Mouse (Mus musculus): ENCODE results near the gene Cep97.
A peak's percentile ranks its signal among the peaks of the same experiment; 100 is the strongest.
"Not testable (repeated sequence)": the region's sequence is repeated elsewhere in the genome, so short reads cannot be mapped to it uniquely, and the experiment has no call there.

The Cep97 gene

DNA sequence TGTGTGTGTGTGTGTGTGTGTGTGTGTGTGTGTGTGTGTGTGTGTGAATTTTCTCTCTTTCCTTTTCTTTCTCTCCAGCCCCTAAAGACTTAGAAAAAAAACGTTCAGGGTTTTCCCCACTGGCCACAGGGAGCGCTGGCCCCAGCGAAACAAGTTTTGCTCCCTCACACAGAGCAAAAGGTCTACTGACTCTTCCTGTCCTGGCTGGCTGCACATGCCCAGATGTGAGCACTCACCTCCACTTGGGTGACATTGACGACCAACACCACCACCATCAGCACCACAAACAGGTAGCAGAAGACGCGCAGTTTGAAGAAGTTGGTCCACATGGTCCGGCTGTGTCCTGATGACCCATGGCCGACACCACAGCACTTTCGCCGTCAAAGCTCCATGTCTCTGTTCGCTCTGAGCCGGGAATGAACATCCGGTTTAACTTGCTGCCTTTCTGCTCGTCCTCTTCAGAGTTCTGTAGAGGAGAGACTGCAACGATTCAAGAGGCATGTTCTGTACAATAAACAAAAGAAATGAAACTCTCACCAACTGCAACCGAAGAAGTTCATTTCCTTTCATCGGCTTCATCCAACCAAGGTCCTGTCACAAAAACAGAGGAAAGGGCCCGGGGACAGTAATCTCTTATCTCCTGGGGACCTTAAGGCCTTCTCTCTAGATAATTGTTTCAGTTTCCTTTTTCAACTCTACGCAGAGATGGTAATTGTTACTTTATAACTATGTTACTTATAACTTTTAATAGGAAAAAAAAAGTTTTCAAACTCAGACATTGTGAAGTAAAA, 44.1 kb downstream of the Cep97 start:
- no peak for DNase-seq (ENCODE audit: low read depth, low spot score)

DNA sequence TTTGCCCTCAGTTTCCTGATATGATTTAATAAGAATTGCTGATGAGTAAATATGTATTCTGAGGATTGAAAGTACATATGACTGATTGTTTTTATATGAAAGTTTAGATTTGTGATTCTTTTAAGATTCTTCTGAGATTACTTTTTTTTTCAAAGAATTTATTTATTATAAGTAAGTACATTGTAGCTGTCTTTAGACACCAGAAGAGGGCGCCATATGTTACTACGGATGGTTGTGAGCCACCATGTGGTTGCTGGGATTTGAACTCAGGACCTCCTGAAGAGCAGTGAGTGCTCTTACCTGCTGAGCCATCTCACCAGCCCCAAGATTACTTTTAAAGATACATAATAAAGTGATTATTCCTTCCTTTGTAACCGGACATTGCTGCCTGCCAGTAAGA, 45.2 kb downstream of the Cep97 start:
- DNase-seq (ENCODE audit: low read depth, low spot score): peak; percentile 43

DNA sequence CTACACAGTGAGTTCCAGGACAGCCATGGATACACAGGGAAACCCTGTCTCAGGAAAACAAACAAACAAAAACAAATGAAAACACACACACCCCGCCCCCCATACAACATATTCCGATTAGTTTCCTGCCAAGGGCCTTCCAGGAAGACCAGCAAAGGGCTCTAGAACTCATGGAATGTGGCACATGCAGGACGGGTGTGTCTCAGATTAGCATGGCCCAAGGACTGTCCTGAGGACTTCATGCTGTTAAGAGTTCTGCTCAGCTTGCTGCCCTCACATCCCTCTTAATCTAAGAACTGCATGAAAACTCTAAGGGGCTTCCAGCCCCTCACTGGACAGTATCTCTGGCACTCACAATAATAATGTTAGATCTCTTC, 46.1 kb downstream of the Cep97 start:
- DNase-seq (ENCODE audit: low read depth, low spot score): peak; percentile 88

DNA sequence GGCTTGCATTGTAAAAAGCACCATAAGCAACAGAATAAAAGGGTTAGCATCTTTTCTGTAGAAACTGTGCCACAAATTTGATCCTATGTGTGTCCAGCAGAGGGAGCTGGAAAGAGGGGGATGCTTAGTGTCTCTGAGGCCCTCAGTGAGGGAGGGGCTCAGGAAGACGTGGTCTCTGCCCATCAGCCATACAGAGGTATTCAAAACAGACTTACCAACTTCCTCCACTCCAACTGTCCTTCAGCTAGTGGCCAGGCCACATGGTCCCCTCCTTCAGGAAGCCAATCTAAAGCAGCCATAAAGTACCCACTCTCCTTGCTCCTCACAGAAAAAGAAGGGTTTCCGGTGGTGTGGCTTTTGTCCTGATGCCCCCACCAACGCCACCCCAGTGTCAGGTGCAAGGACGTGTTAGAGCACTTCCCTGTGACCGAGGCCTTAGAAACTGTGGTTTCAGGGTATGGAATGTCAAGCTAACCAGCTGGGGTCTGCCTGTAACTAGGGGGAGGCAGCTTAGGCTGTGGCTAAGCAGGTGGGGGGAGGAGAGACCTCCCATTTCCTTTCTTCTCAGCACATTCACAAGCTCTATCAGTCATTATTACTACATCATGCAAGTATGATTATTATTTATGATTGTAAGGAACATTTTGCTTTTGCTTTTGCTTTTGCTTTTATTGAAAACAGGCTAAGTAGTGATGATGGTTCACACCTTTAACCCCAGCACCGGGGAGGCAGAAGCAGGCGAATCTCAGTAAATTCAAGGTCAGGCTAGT, 46.7 kb downstream of the Cep97 start:
- peak; percentile 78 for DNase-seq (ENCODE audit: low read depth, low spot score)

DNA sequence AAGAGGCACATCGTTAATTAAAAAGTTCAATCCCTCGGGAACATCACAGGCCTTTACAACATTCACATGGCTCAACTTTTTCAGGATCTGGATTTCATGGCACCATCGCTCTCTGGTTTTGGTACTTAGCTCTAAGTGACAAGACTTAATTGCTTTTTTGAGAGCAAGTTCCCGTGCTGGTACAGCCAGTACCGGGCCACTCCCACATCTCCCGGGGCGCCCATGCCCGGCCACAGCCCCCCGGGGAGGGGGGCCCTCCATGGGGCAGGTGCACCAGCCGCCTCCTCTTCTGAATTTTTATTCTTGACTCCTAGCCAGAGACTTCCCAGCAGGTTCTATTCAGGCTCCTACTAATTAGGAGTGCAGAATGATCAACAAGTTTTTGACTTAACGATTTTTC, 50.4 kb downstream of the Cep97 start:
- DNase-seq (ENCODE audit: low read depth, low spot score): no peak

DNA sequence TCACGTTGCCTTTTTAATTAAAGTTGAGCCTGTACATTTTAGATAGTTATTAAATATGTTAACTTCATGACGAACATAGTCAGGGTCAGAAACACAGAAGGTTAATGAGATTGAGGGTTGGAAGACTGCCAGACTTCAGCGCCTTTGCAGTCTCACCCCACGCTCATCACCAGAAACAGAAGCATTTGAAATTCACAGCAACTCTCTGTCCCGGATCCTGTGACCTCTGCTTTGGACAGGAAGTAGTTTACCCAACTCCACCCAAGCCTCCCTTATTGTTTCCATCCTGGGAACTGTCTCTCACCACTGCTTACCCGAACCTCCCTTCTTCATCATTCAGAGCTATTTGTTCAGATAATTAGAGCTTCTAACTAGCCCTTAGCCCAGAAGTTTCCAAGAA, 58.6 kb downstream of the Cep97 start:
- peak; percentile 54 for DNase-seq (ENCODE audit: low read depth, low spot score)

DNA sequence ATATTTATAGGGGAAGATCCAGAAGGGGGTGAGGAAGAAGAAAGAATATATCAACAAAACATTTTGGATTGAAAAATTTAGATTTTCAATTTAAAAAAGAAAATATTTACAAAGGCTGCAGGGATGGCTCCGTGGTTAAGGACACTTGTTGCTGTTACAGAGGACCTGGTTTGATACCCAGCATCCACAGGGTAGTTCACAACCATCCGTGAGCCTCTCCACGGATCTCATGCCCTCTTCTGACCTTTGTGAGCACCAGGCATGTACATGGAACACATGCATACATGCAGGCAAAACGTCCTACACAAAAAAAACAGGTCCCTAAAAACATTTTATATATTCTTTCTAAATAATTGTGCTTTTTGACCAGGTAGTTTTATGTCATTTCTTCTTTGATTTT, 70.8 kb downstream of the Cep97 start:
- DNase-seq (ENCODE audit: low read depth, low spot score): no peak

DNA sequence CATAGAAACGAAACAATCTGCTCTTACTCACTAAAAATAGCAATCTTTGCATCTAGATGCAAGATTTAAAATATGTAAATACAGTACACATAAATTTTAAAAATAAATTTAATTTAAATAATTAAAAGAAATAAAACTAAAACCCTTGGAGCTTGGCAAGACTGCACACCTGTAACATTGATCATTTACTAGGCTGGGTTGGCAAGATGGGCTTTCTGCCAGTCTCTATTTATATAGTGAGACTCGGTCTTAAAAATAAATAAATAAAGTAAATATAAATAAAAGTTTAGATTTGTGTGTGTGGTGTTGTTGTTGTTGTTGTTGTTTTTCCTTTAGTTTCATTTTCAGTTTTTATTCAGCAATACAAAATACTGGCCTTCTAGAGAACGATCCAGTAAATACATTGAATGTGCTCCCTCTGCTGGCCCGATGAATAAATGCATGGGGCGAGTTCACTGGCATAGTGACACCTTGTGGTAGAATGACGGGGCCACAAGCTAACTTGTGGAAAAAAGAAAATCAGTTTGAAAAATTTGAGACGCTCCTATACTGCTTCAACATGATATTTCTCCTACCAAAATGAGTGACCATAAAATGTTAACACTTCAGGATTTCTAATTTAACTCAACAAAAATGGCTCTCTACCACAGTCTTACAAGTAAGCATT, 71.4 kb downstream of the Cep97 start:
- peak; percentile 80 for DNase-seq (ENCODE audit: low read depth, low spot score)

DNA sequence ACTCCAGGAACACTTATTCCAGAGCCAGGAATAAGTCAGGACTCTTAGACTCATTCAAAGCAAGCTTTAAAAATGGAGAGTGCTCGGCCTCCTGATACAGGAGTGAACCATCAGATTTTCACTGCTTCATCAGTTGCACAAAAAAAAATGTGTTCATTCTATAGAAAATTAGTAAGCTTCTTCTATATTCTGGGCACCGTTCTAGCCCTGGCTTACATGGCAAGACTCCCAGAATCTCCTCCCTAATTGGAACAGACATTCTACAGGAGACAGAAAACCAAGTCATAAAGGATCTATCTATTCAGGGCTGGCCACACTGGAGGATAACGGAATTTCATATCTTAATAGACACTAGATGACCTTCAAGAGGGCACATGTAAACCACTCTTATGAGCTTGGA, 73.6 kb downstream of the Cep97 start:
- DNase-seq (ENCODE audit: low read depth, low spot score): no peak

DNA sequence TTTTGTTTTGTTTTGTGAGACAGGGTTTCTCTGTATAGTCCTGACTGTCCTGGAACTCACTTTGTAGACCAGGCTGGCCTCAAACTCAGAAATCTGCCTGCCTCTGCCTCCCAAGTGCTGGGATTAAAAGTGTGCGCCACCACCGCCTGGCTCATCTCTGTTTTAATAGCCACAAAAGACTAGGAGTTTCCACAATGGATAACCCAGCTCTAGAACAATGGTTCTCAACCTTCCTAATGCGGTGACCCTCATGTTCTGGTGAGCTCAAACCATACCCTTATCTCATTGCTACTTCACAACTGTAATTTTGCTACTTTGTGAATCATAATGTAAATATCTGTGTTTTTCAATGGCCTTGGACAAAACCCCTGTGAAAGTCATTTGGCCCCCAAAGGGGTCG, 75.2 kb downstream of the Cep97 start:
- not testable (repeated sequence) for DNase-seq (ENCODE audit: low read depth, low spot score)

DNA sequence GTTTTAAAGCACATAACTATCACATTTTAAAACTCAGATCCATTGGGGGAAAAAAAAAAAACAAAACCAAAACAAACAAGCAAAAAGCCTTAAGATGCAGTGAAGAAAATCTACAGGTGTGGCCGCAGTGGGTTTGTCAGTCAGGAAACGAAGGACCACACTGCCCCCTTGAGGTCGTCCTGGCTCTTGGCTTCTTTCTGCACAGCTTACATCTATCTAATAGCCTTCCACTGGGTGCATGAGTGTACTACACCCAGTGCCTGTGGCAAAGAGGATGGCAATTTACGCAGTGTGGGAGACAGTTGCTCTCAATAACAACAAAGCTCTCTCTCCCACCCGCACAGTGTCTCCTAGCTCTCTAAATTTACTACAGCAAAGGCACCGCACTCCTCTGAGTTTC, 76.2 kb downstream of the Cep97 start:
- DNase-seq (ENCODE audit: low read depth, low spot score): peak; percentile 92

DNA sequence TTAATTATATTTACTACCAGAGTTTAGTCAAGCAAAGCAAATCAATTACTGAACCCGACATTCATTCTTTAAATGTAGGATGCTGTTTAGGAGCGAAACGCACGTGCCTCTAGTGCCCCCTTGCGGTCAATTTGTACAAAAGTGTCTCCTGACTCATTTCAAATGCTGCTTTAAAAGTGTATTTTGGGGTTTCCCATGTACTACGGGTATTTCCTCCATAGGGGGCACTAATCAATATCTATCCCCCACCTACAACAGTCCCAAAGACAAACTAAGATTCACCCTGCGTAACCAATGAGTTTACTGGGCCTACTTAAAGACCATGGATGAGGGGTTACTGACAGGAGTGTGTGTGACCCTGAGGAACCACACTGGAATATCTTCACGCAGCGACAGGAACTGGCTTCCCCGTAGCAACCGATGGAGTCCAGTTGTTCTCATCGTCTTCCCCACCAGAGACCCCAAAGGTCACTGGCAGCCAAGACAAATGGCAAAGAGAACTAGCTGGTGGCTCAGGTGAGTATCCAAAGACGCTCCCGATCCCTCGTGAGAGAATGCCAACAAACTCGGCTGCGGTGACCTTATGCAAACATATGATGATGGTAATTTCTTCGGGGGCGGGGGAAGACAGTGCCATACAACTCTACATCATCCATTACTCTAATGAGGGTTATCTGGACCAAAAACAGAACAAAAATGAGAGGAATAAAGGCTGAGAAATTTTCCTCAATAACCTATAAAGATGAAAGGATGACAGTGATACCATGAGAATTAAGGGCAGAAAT, 81.5 kb downstream of the Cep97 start:
- peak; percentile 83 for DNase-seq (ENCODE audit: low read depth, low spot score)

DNA sequence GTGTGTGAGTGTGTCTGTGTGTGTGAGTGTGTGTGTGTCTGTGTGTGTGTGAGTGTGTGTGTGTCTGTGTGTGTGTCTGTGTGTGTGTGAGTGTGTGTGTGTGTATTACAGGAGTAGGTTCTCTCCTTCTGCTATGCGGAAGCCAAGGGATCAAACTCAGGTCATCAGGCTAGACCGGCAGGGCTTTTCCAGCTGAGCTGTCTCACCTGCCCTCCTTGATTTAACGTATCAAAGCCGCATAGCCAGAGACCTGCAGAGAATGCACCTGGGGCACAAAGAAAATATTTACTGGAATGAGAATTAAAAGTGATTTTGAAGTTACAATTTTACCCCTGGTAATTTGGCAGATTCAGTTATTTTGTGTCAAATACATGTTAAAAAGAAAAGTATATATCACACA, 82.1 kb downstream of the Cep97 start:
- no peak for DNase-seq (ENCODE audit: low read depth, low spot score)

DNA sequence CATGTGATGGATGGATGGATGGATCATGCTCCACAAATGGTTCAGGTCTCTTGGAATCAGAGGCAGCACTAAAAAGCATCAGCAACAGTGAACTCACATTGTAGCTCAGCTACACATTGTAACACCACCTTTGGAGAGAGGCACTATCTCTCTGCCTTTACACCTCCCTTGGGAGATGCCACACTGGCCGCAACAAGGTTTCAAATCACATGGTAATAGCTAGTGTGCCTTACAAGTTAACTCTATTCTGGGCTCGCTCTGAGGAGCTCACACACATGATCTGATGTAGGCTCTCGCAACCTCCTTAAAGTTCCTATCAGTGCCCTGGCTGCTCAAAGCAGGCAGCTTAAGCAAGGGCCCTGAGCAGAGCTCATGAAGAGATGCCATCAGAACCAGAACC, 84.2 kb downstream of the Cep97 start:
- DNase-seq (ENCODE audit: low read depth, low spot score): no peak
